Mouse (Mus musculus) CH12.LX (cell line): ENCODE measurements at regions not wholly inside any gene's neighbourhood (a gene's known extent, or its start where the extent isn't known, plus 50 kb on each side); places are given as distances from the start of the nearest gene placed in this dataset.

ENCODE experiments used
- CTCF ChIP-seq, 2 experiments: IDR thresholded peaks in 1 of 2; conservative IDR thresholded peaks in 1 of 2; 2 replicates each; pipeline ENCODE4 v1.5.1; 2011 to 2012; ENCODE audit warnings: low read depth in 2 of 2, low read length in 2 of 2, improper control_type of control experiment in 1 of 2, inconsistent platforms in 1 of 2, mild to moderate bottlenecking in 1 of 2, moderate library complexity in 1 of 2
- PAX5 ChIP-seq: IDR thresholded peaks from 2 replicates; pipeline ENCODE4 v1.6.1; 2012; ENCODE audit warnings: low read length, inconsistent platforms, mixed read lengths
- POLR2AphosphoS2 ChIP-seq: IDR thresholded peaks from 2 replicates; pipeline ENCODE4 v1.6.1; 2011; ENCODE audit warnings: low read depth, low read length, improper control_type of control experiment
- SIN3A ChIP-seq: IDR thresholded peaks from 2 replicates; pipeline ENCODE4 v1.6.1; 2012; ENCODE audit warnings: low read length, improper control_type of control experiment, inconsistent platforms
- UBTF ChIP-seq: IDR thresholded peaks from 2 replicates; pipeline ENCODE4 v1.6.1; 2012; ENCODE audit warnings: low read depth, mild to moderate bottlenecking, inconsistent platforms, low read length, improper control_type of control experiment, moderate library complexity
- ZMIZ1 ChIP-seq: IDR thresholded peaks from 2 replicates; pipeline ENCODE4 v1.6.1; 2012; ENCODE audit warnings: low read depth, mild to moderate bottlenecking, inconsistent platforms, low read length, improper control_type of control experiment

GRCm38 (mm10) chr3:53353693-53354092 lies 109.4 kb downstream of the Nhlrc3 start:
- TF ChIP-seq CTCF (conservative IDR thresholded peaks at IDR 0.05 in 1 of 2, IDR thresholded peaks at IDR 0.05 in 1 of 2; ENCODE audit: low read depth in 2 of 2, low read length in 2 of 2) (no peak), UBTF (no peak), ZMIZ1 (no peak), POLR2AphosphoS2 (no peak), SIN3A (no peak), PAX5 (no peak)
